Mouse (Mus musculus): Measurements from ENCODE around the gene Olfr117. TPM values are rescaled to one million over a fixed set of nuclear protein-coding genes. Genes with fewer than 3 reads are reported as not detected.

Gene Olfr117
- total RNA-seq (2023) = not detected

GRCm38 (mm10) chr17:37663682-37664081, at the start of gene Olfr117:
Gene Olfr117, minus strand, starts transcription at chr17:37663782.

GRCm38 (mm10) chr17:37696264-37696663, 32.7 kb upstream of the Olfr117 start, which contains the start of gene Olfr119:
Gene Olfr119, plus strand, starts transcription at chr17:37696564.

GRCm38 (mm10) chr17:37666688-37667087, 3.1 kb upstream of the Olfr117 start, which contains the start of gene Olfr118:
Gene Olfr118, plus strand, starts transcription at chr17:37666988.

GRCm38 (mm10) chr17:37627009-37627408, 36.6 kb downstream of the Olfr117 start, which contains the start of the genes Olfr115 and Olfr116:
Gene Olfr115, minus strand, starts transcription at chr17:37627109.
Gene Olfr116, minus strand, starts transcription at chr17:37627199.

Other genes with a start within 250 kb of the Olfr117 start
- gene Olfr108, start 218.3 kb downstream of the Olfr117 start, total RNA-seq (2023) = not detected
- not detected for gene Olfr109, start 204.9 kb downstream of the Olfr117 start, total RNA-seq (2023)
- gene H2-M2, start 180.2 kb downstream of the Olfr117 start, total RNA-seq (2023) = not detected
- not detected for gene Olfr110, start 171.3 kb downstream of the Olfr117 start, total RNA-seq (2023)
- gene Olfr111, start 155.8 kb downstream of the Olfr117 start, total RNA-seq (2023) = not detected
- not detected for gene Olfr112, start 94.3 kb downstream of the Olfr117 start, total RNA-seq (2023)
- gene Olfr113, start 86.1 kb downstream of the Olfr117 start, total RNA-seq (2023) = not detected
- gene Olfr114, start 71.0 kb downstream of the Olfr117 start, total RNA-seq (2023) = not detected
- gene Olfr115, start 36.7 kb downstream of the Olfr117 start, total RNA-seq (2023) = not detected
- not detected for gene Olfr116, start 36.6 kb downstream of the Olfr117 start, total RNA-seq (2023)
- gene Olfr118, start 3.2 kb upstream of the Olfr117 start, total RNA-seq (2023) = not detected
- gene Olfr119, start 32.8 kb upstream of the Olfr117 start, total RNA-seq (2023) = not detected
- not detected for gene Olfr120, start 58.0 kb upstream of the Olfr117 start, total RNA-seq (2023)
- gene Olfr121, start 85.1 kb upstream of the Olfr117 start, total RNA-seq (2023) = not detected
- gene Olfr122, start 104.8 kb upstream of the Olfr117 start, total RNA-seq (2023) = not detected
- not detected for gene Olfr123, start 129.7 kb upstream of the Olfr117 start, total RNA-seq (2023)
- not detected for gene Olfr124, start 136.1 kb upstream of the Olfr117 start, total RNA-seq (2023)
- not detected for gene Olfr125, start 169.2 kb upstream of the Olfr117 start, total RNA-seq (2023)
- not detected for gene Olfr126, start 183.7 kb upstream of the Olfr117 start, total RNA-seq (2023)
- gene Olfr127, start 236.7 kb upstream of the Olfr117 start, total RNA-seq (2023) = not detected

Data from CD8-positive naive resting alpha-beta T cell, adult 57 days (primary cell).